Mouse (Mus musculus) limb, embryonic 11.5 days (tissue): ENCODE measurements around the gene Galns. TPM values are rescaled to one million over a fixed set of nuclear protein-coding genes. Genes with fewer than 3 reads are reported as not detected.

Source experiments
- ATAC-seq: fragments of 200-750 bp; cut with Nextera tagmentation; 2 replicates; pipeline ENCODE4 v1.8.0; 2017; ENCODE audit warnings: low read depth; ENCODE audit not compliant: insufficient number of reproducible peaks, low FRiP score, low TSS enrichment
- DNase-seq: peaks from one replicate; pipeline ENCODE4 v3.0.0-alpha.2; 2015; ENCODE audit warnings: low spot score
- H3K27ac ChIP-seq: fragments of 300-500 bp; sonication (generic); replicated peaks from 2 replicates; pipeline ENCODE4 v1.5.1; 2014; ENCODE audit warnings: low read depth, mild to moderate bottlenecking, low read length
- H3K27me3 ChIP-seq: fragments of 300-500 bp; sonication (generic); 2 replicates; pipeline ENCODE4 v1.6.1; 2014; ENCODE audit warnings: mild to moderate bottlenecking, low read length, mixed read lengths; ENCODE audit not compliant: control insufficient read depth, insufficient read depth
- H3K36me3 ChIP-seq: fragments of 300-500 bp; sonication (generic); 2 replicates; pipeline ENCODE4 v1.6.1; 2014; ENCODE audit warnings: mild to moderate bottlenecking, low read length, moderate library complexity, mixed read lengths; ENCODE audit not compliant: control insufficient read depth, insufficient read depth
- H3K4me1 ChIP-seq: fragments of 300-500 bp; sonication (generic); 2 replicates; pipeline ENCODE4 v1.6.1; 2014; ENCODE audit warnings: low read length, mixed read lengths; ENCODE audit not compliant: control insufficient read depth, insufficient read depth
- H3K4me2 ChIP-seq: fragments of 300-500 bp; sonication (generic); 2 replicates; pipeline ENCODE4 v1.6.1; 2014; ENCODE audit warnings: low read depth, mild to moderate bottlenecking, moderate library complexity; ENCODE audit not compliant: severe bottlenecking
- H3K4me3 ChIP-seq: fragments of 300-500 bp; sonication (generic); 2 replicates; pipeline ENCODE4 v1.5.1; 2014; ENCODE audit warnings: low read depth, low read length
- H3K9ac ChIP-seq: fragments of 300-500 bp; sonication (generic); 2 replicates; pipeline ENCODE4 v1.6.1; 2014; ENCODE audit warnings: mild to moderate bottlenecking, low read length
- H3K9me3 ChIP-seq: fragments of 300-500 bp; sonication (generic); 2 replicates; pipeline ENCODE4 v1.6.1; 2016; ENCODE audit warnings: low read length; ENCODE audit not compliant: control insufficient read depth
- WGBS: fragments of 180-500 bp; shearing (Covaris S2); extraction: QIAGEN DNeasy Blood & Tissue Kit; methylation state at CpG from one replicate; pipeline ENCODE4 v1.1.7; 2014; 5-methylcytosine and 5-hydroxymethylcytosine counted together
- polyA plus RNA-seq: library from polyadenylated mRNA; unstranded; fragments of >200 nt; fragmentation: Nextera tagmentation; extraction: Ambion mirVana; gene quantifications from 2 replicates; pipeline ENCODE4 v1.2.1, GENCODE M21; 2014

The Galns gene
- polyA plus RNA-seq, 1 experiment from 2014 or later, result 5.2 TPM

DNA sequence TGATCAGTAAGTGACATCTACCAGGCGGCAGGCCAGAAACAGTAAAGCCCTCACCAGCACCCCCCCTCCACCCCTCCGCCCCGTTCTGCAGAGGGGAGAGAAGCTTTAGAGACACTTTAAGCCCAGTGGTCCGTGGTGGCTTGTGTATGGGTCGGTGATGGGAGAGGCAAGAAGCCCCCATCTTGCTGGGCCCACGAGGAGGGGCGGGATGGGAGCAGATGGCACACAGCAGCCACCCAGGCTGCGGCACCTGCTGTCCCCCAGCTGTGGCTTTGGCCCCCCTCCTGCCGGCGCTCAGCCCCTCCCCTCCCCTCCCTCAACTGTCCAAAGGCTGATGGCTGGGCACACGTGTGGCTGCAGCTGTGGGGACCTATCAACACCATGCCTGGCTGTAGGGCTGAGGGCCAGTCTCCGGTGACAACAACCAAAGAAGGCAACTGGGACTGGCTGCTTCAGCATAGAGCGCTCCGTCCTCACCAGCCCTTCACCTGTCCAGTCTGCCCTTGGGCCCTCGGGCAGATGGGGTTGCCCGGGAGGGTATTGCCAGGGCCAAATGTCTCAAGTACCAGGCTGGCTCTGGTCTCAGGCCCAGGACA is 40.2 kb upstream of the Galns start:
- H3K4me1 ChIP-seq, result peaks cover 51% of the 10 kb centered on the region
- no peak overlapping the region for H3K27ac ChIP-seq
- no peak overlapping the region for H3K4me3 ChIP-seq
- H3K9ac ChIP-seq, result no peak overlapping the region
- no peak; the same call in 1 of the 2 replicates for ATAC-seq
- no peaks in the 10 kb centered on the region for H3K9me3 ChIP-seq
- H3K36me3 ChIP-seq, result no peaks in the 10 kb centered on the region
- peak; percentile 51 for DNase-seq
- 69% methylated on average over 16 of the region's 16 CpGs for WGBS
- no peak overlapping the region for H3K4me2 ChIP-seq
- no peaks in the 10 kb centered on the region for H3K27me3 ChIP-seq

DNA sequence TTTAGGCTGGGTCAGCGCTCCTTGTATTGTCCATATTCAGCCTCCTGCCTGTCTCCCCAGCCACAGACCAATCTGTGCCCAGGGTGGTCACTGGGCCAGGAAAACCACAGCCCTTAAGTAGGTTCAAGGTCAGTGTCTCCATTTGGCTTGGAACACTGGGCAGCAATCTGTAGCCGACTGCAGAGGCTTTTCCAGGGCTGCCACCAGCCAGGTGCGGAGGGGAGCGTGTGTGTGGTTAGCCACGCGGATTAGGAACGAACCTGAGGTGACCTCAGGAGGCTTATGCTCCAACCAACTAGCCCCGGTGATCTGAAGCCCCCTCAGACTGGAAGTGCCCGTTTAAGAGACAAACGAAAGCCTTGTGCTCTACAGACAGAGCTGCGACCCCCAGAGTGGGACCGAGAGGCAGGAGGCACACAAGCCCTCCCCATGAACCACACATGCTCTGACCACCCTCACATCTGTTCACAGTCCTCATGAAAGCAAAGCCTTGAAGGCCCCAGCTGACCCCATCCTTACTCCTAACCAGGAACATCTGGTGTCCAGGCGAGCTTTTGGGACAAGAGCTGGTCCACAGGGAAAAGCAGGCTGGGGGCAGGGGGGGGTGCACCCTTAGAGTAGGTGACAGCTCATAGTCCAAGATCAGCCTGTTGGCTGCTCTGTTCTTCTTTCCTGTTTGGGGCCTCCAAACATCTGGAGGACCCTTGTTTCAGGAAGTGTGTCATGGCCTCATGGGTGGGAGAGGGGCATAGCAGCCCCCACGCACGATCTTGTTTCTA is 37.1 kb upstream of the Galns start:
- peak; percentile 29; the same call in 1 of the 2 replicates for ATAC-seq
- Histone ChIP-seq H3K27ac (no peak overlapping the region), H3K36me3 (no peaks in the 10 kb centered on the region), H3K4me1 (peaks cover 40% of the 10 kb centered on the region), H3K4me2 (no peak overlapping the region), H3K9me3 (no peaks in the 10 kb centered on the region), H3K27me3 (no peaks in the 10 kb centered on the region), H3K4me3 (no peak overlapping the region), H3K9ac (no peak overlapping the region)
- DNase-seq, result peak; percentile 67
- WGBS, result 18% methylated on average over 15 of the region's 15 CpGs

DNA sequence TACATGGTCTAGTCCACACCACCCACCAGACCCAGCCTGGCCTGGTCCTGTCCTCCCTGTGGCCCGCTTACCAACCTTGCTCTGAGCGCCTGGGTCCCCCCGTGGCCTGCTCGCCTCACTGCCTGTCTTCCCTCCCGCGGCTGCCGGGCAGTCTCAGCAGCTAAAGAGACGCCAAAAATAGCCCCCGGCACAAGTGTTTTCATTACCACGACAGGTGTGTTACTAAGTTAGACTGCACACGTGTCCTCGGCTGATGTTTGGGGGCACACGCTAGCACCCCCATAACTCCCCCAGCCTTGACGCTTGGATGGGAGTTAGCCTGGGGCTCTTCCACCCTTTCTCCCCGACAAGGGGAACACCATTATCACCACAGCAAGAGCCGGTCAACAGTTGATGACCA is 35.1 kb upstream of the Galns start:
- Histone ChIP-seq H3K4me2 (no peak overlapping the region), H3K9ac (no peak overlapping the region), H3K4me3 (no peak overlapping the region), H3K27me3 (no peaks in the 10 kb centered on the region), H3K4me1 (peaks cover 21% of the 10 kb centered on the region), H3K36me3 (no peaks in the 10 kb centered on the region), H3K9me3 (no peaks in the 10 kb centered on the region), H3K27ac (no peak overlapping the region)
- 91% methylated on average over 16 of the region's 16 CpGs for WGBS
- no peak for ATAC-seq
- no peak for DNase-seq

DNA sequence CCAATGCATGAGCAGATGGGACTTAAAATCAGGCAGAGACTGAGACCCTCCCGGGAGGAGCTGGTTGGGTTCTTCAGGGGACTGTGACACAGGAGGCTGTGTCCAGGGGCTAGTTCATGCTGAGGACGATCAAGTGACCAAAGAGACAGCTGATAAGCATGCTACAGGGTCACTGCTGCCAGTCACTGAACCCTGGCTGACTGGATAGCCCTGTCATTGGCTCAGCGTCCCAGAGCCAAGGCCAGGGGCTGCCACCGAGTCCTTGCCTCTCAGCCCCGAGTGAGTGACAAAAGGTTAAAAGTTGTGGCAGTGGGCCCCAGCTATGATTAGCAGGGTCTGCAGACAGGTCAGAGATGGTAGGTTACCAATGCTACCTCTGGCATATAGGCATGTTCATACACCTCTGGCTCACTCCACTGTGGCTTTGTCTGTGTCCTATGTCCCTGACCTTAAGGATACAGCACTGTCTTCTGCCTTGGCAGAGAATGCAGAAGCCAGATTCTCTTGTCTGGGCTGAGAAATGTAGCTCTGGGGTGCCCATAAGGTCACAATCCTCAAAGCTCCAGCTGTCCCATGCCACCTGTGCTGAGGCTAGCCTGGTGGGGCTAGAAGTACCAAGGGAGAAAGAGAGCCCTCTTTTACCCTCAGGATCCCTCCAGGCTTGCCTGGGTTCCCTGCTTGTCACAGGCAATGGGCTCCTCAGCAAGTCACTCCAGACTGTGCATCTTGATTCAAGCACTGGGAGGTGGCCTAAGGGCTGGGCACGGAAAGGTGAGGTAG is 33.1 kb upstream of the Galns start:
- Histone ChIP-seq H3K4me3 (no peak overlapping the region), H3K27me3 (no peaks in the 10 kb centered on the region), H3K4me2 (no peak overlapping the region), H3K36me3 (no peaks in the 10 kb centered on the region), H3K4me1 (peaks cover 26% of the 10 kb centered on the region), H3K27ac (no peak overlapping the region), H3K9ac (no peak overlapping the region), H3K9me3 (no peaks in the 10 kb centered on the region)
- no peak for DNase-seq
- WGBS, result 82% methylated on average over 6 of the region's 6 CpGs
- no peak for ATAC-seq

DNA sequence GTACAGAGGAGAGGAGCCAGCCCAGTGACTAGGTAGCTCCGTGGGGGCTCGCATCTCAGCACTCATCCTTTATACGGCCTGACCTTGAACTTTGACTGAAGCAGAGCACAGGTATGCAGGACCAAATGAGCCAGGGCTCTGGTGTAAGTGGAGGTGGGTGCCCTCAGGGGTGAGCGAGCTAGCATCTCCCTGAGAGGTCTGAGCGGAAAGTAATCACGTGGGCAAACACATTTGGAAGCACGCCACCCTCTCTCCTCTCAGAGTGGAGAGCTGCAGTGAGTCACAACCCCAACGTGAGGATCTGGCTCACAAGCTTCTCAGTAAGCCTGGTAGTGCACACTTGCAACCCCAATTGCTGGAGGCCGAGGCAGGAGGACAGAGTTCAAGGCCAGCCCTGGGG is 30.8 kb upstream of the Galns start:
- H3K4me1 ChIP-seq, result peaks cover 25% of the 10 kb centered on the region
- H3K27me3 ChIP-seq, result no peaks in the 10 kb centered on the region
- ATAC-seq (no peak), DNase-seq (no peak)
- no peaks in the 10 kb centered on the region for H3K36me3 ChIP-seq
- H3K27ac ChIP-seq, result no peak overlapping the region
- WGBS, result 74% methylated on average over 9 of the region's 9 CpGs
- H3K4me3 ChIP-seq, result no peak overlapping the region
- no peak overlapping the region for H3K9ac ChIP-seq
- no peak overlapping the region for H3K4me2 ChIP-seq
- H3K9me3 ChIP-seq, result no peaks in the 10 kb centered on the region

DNA sequence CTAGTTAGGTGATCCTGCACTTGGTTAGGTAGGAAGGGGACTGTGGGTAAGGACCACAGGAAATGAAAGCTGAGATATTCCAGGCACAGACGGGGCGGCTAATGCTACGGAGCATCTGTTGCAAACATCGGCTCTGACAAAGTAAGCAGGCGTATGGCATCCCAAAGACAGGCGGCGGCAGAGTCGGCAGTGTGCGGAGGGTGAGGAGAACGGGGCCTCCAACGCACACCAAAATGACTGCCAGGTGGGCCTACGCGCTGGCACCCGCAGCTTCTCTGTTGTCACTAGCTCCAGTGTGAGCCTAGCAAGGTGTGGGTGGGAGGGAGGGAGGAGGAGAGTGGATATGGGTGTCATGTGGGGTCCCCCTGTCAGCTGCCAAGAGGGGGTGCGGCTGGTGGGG is 30.1 kb upstream of the Galns start:
- DNase-seq (no peak), ATAC-seq (no peak)
- Histone ChIP-seq H3K4me2 (no peak overlapping the region), H3K4me1 (peaks cover 25% of the 10 kb centered on the region), H3K9ac (no peak overlapping the region), H3K27ac (no peak overlapping the region), H3K36me3 (no peaks in the 10 kb centered on the region), H3K9me3 (no peaks in the 10 kb centered on the region), H3K4me3 (no peak overlapping the region), H3K27me3 (no peaks in the 10 kb centered on the region)
- 76% methylated on average over 15 of the region's 15 CpGs for WGBS

DNA sequence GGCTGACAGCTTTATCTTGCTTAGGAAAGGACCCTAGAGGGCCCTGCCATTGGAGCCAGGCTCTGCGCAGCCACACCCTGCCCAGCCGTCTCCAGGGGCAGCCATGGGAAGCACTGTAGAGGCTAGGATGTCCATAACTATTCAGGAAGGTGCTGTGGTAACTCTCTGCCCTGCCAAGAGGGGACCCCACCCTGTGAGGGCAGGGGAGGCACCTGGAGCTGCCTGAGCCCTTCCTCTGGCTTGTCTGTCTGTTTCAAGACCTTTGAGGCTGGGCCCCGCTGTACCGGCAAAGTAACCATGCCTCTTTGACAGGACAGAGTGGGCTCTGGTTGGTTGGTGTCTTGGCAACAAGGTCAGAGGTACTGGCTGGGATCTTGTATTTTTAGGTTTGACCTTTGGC is 29.6 kb upstream of the Galns start:
- Histone ChIP-seq H3K4me3 (no peak overlapping the region), H3K9me3 (no peaks in the 10 kb centered on the region), H3K27me3 (no peaks in the 10 kb centered on the region), H3K4me2 (no peak overlapping the region), H3K27ac (no peak overlapping the region), H3K36me3 (no peaks in the 10 kb centered on the region), H3K9ac (no peak overlapping the region), H3K4me1 (peaks cover 25% of the 10 kb centered on the region)
- WGBS, result 82% methylated on average over 4 of the region's 4 CpGs
- no peak for DNase-seq
- ATAC-seq, result no peak

DNA sequence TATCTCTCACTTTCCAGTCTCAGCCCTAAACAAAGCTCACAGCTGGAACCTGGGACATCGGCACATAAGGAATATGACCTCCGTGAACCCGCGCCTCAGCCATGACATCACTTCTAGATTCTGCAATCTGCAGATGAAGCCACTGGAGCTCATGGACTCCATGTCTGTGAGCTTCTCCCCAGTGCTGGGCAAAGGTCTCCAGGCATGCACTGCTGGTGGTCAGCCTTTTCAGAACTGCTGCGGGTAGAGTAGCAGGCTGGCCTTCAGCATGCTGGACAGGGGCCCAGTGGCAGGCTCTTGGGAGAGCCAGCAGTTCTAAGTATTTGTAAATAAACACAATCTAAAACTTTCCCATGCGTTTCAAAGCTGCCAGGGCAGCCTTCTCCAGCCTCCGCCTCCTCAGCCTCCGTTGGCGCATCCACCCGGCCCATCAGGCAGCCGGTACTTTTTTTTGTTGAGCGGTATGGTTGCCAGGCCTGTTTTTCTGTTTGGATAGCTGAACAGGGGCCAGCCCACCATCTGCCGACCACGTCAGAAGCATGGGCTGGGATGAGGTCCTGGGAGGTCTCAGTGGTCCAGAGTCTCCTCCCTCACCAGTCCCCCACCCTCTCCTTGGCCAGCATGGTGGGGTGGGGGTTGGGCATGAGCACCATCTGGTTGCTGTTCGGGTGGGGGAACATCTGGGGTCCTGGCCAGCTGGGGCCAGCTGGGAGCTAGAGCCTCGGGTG is 28.4 kb upstream of the Galns start:
- H3K4me1 ChIP-seq, result peaks cover 25% of the 10 kb centered on the region
- no peak overlapping the region; the same call in 1 of the 2 replicates for H3K4me2 ChIP-seq
- no peaks in the 10 kb centered on the region for H3K9me3 ChIP-seq
- no peak overlapping the region for H3K4me3 ChIP-seq
- H3K9ac ChIP-seq, result no peak overlapping the region
- H3K36me3 ChIP-seq, result no peaks in the 10 kb centered on the region
- H3K27me3 ChIP-seq, result no peaks in the 10 kb centered on the region
- WGBS, result 21% methylated on average over 16 of the region's 16 CpGs
- peak; percentile 55 for DNase-seq
- no peak for ATAC-seq
- H3K27ac ChIP-seq, result no peak overlapping the region; the same call in 1 of the 2 replicates
